Mouse (Mus musculus) hindbrain, postnatal 0 days (tissue): ENCODE measurements at regions not wholly inside any gene's neighbourhood (a gene's known extent, or its start where the extent isn't known, plus 50 kb on each side); places are given as distances from the start of the nearest gene placed in this dataset.

ENCODE experiments used
- ATAC-seq: fragments of 200-750 bp; cut with Nextera tagmentation; 2 replicates; pipeline ENCODE4 v1.8.0; 2017; ENCODE audit warnings: mild to moderate bottlenecking, moderate TSS enrichment, moderate library complexity
- DNase-seq: peaks from one replicate; pipeline ENCODE4 v3.0.0-alpha.2; 2015; ENCODE audit warnings: low spot score
- H3K27ac ChIP-seq: fragments of 300-500 bp; sonication (generic); 2 replicates; pipeline ENCODE4 v1.5.1; 2014; ENCODE audit warnings: mild to moderate bottlenecking
- H3K27me3 ChIP-seq: fragments of 300-500 bp; sonication (generic); 2 replicates; pipeline ENCODE4 v1.6.1; 2014; ENCODE audit warnings: low read length, mixed read lengths; ENCODE audit not compliant: insufficient read depth
- H3K36me3 ChIP-seq: fragments of 300-500 bp; sonication (generic); 2 replicates; pipeline ENCODE4 v1.6.1; 2014; ENCODE audit warnings: low read length, mixed read lengths; ENCODE audit not compliant: insufficient read depth
- H3K4me1 ChIP-seq: fragments of 300-500 bp; sonication (generic); 2 replicates; pipeline ENCODE4 v1.6.1; 2014; ENCODE audit warnings: antibody characterized with exemption, low read length, mixed read lengths; ENCODE audit not compliant: insufficient read depth
- H3K4me2 ChIP-seq: fragments of 300-500 bp; sonication (generic); 2 replicates; pipeline ENCODE4 v1.6.1; 2014; ENCODE audit warnings: low read depth, mild to moderate bottlenecking, low read length, moderate library complexity, mixed read lengths
- H3K4me3 ChIP-seq: fragments of 300-500 bp; sonication (generic); 2 replicates; pipeline ENCODE4 v1.5.1; 2014; ENCODE audit warnings: low read length
- H3K9ac ChIP-seq: fragments of 300-500 bp; sonication (generic); replicated peaks from 2 replicates; pipeline ENCODE4 v1.6.1; 2014; ENCODE audit warnings: mild to moderate bottlenecking, low read length, moderate library complexity, mixed read lengths
- H3K9me3 ChIP-seq: fragments of 300-500 bp; sonication (generic); 2 replicates; pipeline ENCODE4 v1.6.1; 2016; ENCODE audit warnings: low read length, mixed read lengths
- CTCF ChIP-seq: IDR thresholded peaks from 2 replicates; pipeline ENCODE4 v1.5.1; 2016; ENCODE audit warnings: antibody characterized with exemption, control low read depth, low read depth
- WGBS: fragments of 180-500 bp; shearing (Covaris S2); extraction: QIAGEN DNeasy Blood & Tissue Kit; methylation state at CpG from one replicate; pipeline ENCODE4 v1.1.7; 2014; 5-methylcytosine and 5-hydroxymethylcytosine counted together

DNA sequence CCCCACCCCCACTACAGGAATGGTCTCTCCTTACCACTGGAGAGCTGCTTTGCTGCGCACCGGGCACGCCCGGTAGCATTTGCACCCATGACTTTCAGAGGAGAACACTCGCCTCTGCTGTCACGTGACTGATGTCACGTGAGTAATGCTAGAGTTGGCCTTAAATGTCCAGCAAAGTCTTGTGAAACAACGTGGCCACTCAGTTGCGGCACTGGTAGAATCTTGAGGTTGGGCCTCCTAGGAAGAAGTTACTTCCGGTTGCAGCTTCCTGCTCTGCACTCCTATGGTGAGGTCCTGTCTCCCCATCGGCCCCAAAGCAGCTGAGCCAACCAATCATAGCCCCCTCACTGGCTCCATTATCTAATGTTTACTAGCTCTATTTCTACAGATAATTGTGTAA lies 62.7 kb upstream of the Atrnl1 start:
- Histone ChIP-seq H3K36me3 (no peaks in the 10 kb centered on the region), H3K27me3 (no peaks in the 10 kb centered on the region), H3K9me3 (no peaks in the 10 kb centered on the region), H3K4me3 (no peak overlapping the region), H3K4me1 (peaks cover 10% of the 10 kb centered on the region; the same call in 1 of the 2 replicates), H3K27ac (no peak overlapping the region), H3K9ac (no peak overlapping the region), H3K4me2 (no peak overlapping the region)
- no peak for TF ChIP-seq CTCF
- no peak for DNase-seq
- 94% methylated on average over 11 of the region's 11 CpGs for WGBS
- ATAC-seq, result no peak

DNA sequence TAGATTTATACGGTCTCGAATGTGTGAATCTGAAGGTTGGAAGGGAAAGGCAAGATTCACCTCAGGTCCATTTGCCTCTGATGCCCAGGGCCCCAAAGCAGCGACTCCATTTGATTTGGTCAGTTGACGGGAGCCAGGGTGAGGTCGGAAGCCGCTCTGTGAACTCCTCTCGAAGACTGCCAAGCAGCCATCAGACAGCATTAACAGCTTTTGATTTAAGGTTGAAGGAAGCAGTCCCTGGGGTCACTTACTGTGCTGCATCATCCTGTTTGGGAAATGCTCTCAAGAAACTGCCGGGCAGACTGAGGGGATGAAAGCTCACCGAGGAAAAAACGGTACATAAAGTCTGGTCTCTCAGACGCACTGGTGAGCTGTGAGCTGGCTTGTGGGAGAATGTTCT lies 62.2 kb upstream of the Atrnl1 start:
- no peaks in the 10 kb centered on the region for H3K36me3 ChIP-seq
- ATAC-seq (no peak), DNase-seq (no peak)
- H3K4me1 ChIP-seq, result peaks cover 7% of the 10 kb centered on the region; the same call in 1 of the 2 replicates
- no peak overlapping the region for H3K4me2 ChIP-seq
- no peak overlapping the region for H3K9ac ChIP-seq
- no peaks in the 10 kb centered on the region for H3K27me3 ChIP-seq
- H3K9me3 ChIP-seq, result no peaks in the 10 kb centered on the region
- H3K4me3 ChIP-seq, result no peak overlapping the region
- TF ChIP-seq CTCF, result no peak
- WGBS, result 75% methylated on average over 11 of the region's 11 CpGs
- H3K27ac ChIP-seq, result no peak overlapping the region

GRCm38 (mm10) chr19:57552964-57553740 lies 57.7 kb upstream of the Atrnl1 start:
- Histone ChIP-seq H3K9me3 (no peaks in the 10 kb centered on the region), H3K27me3 (no peaks in the 10 kb centered on the region), H3K27ac (no peak overlapping the region), H3K9ac (no peak overlapping the region), H3K4me2 (no peak overlapping the region), H3K4me1 (no peaks in the 10 kb centered on the region), H3K4me3 (no peak overlapping the region), H3K36me3 (no peaks in the 10 kb centered on the region)
- no peak for DNase-seq
- ATAC-seq, result no peak
- 47% methylated on average over 11 of the region's 11 CpGs for WGBS
- no peak for TF ChIP-seq CTCF

GRCm38 (mm10) chr19:57554086-57554485 lies 56.7 kb upstream of the Atrnl1 start:
- Histone ChIP-seq H3K4me2 (no peak overlapping the region), H3K27me3 (no peaks in the 10 kb centered on the region), H3K27ac (no peak overlapping the region), H3K9me3 (no peaks in the 10 kb centered on the region), H3K4me3 (no peak overlapping the region), H3K36me3 (no peaks in the 10 kb centered on the region), H3K9ac (no peak overlapping the region), H3K4me1 (no peaks in the 10 kb centered on the region)
- TF ChIP-seq CTCF, result no peak
- 94% methylated on average over 6 of the region's 6 CpGs for WGBS
- ATAC-seq (no peak), DNase-seq (no peak)

DNA sequence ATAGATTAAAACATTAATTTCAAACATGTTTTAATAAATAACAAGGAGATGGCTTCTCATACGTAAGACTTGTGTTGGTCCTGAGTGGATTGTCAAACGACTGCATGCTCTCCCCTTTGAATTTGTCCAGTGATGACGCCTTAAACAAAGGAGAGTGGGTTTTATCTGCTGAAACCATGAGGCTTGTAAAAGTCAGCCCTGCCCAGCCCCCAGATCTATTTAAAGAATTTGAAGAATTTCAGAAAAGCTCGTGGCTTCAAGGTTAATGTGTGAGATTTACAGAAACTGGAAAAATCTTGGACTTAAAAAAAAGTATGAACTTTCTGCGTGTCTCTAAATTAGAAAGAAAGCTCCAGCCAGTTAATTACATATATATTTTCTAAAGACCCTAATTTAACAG lies 55.5 kb upstream of the Atrnl1 start:
- Histone ChIP-seq H3K27me3 (no peaks in the 10 kb centered on the region), H3K36me3 (no peaks in the 10 kb centered on the region), H3K9me3 (no peaks in the 10 kb centered on the region), H3K4me3 (no peak overlapping the region), H3K4me1 (no peaks in the 10 kb centered on the region), H3K27ac (no peak overlapping the region), H3K9ac (no peak overlapping the region), H3K4me2 (no peak overlapping the region)
- DNase-seq (no peak), ATAC-seq (no peak)
- TF ChIP-seq CTCF, result no peak
- WGBS, result 56% methylated on average over 5 of the region's 5 CpGs

DNA sequence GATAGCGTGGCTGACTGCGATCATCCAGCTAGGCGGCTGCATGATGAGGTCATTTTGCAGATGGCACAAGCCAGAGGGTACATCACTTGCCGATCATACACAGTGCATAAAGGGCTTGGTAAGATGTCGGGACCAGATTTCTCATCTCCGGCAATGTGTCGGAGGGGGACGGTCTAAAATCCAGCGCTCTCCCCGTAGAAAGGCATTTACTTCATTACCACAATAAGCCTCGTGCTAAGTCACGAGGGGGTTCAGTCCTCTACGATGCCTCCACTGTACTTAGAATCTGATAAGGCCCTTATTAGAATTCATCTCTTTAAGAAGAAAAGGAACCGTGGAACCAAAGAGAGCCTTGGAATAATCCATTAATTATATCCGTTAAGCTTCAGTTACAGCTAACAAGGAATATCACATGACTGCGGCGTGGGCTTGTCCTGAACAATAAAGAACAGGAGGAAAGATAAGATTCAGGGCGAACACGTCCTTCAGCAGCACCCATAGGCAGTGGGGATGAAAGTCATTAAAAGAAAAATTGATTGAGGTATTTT lies 52.3 kb upstream of the Atrnl1 start:
- no peak overlapping the region for H3K9ac ChIP-seq
- H3K4me3 ChIP-seq, result no peak overlapping the region
- H3K9me3 ChIP-seq, result no peaks in the 10 kb centered on the region
- TF ChIP-seq CTCF, result no peak
- ATAC-seq (no peak), DNase-seq (no peak)
- no peaks in the 10 kb centered on the region for H3K4me1 ChIP-seq
- peak overlapping the region; percentile 22; the same call in 1 of the 2 replicates for H3K4me2 ChIP-seq
- 29% methylated on average over 19 of the region's 19 CpGs for WGBS
- no peaks in the 10 kb centered on the region for H3K27me3 ChIP-seq
- no peaks in the 10 kb centered on the region for H3K36me3 ChIP-seq
- peak overlapping the region; percentile 2; the same call in 1 of the 2 replicates for H3K27ac ChIP-seq

GRCm38 (mm10) chr19:57560757-57561156 lies 50.1 kb upstream of the Atrnl1 start:
- H3K4me2 ChIP-seq, result no peak overlapping the region
- no peaks in the 10 kb centered on the region for H3K9me3 ChIP-seq
- WGBS, result 41% methylated on average over 3 of the region's 3 CpGs
- H3K27ac ChIP-seq, result no peak overlapping the region
- H3K27me3 ChIP-seq, result no peaks in the 10 kb centered on the region
- TF ChIP-seq CTCF, result no peak
- H3K36me3 ChIP-seq, result no peaks in the 10 kb centered on the region
- H3K9ac ChIP-seq, result no peak overlapping the region
- no peaks in the 10 kb centered on the region for H3K4me1 ChIP-seq
- H3K4me3 ChIP-seq, result no peak overlapping the region
- ATAC-seq, result no peak
- DNase-seq, result no peak
